Mouse (Mus musculus): Measurements from ENCODE around the gene Ppp1r3a. TPM values are rescaled to one million over a fixed set of nuclear protein-coding genes. Genes with fewer than 3 reads are reported as not detected.

Ppp1r3a gene
- total RNA-seq, 1 experiment = not detected

GRCm38 (mm10) chr6:14757486-14757885 is 2.4 kb upstream of the Ppp1r3a start:
- no peak for TF ChIP-seq ZNF384 (IDR thresholded peaks at IDR 0.05; ENCODE audit: low read depth, low read length)
- TF ChIP-seq CHD2 (IDR thresholded peaks at IDR 0.05; ENCODE audit: low read depth, low read length) = no peak
- no peak for TF ChIP-seq HCFC1 (IDR thresholded peaks at IDR 0.05; ENCODE audit: borderline replicate concordance, insufficient read depth, low read length)
- no peak for TF ChIP-seq ZC3H11A (IDR thresholded peaks at IDR 0.05; ENCODE audit: borderline replicate concordance, low read depth, low read length)
- TF ChIP-seq MAFK (IDR thresholded peaks at IDR 0.05; ENCODE audit: insufficient read depth, low read depth, low read length) = no peak
- in situ Hi-C loops (cut with MboI; ENCODE audit: low sequenced_read_pairs in 2 of 2, unreplicated experiment in 2 of 2) = no loop called here

GRCm38 (mm10) chr6:14753512-14753911 is 1.6 kb downstream of the Ppp1r3a start:
- in situ Hi-C loops (cut with MboI; ENCODE audit: low sequenced_read_pairs in 2 of 2, unreplicated experiment in 2 of 2) = no loop called here

More at GRCm38 (mm10) chr6:14757486-14757885, 2.4 kb upstream of the Ppp1r3a start:
- H3K4me3 ChIP-seq (ENCODE audit: insufficient read depth in 1 of 2, low read depth in 1 of 2, low read length in 2 of 2, poor library complexity in 1 of 2, severe bottlenecking in 1 of 2) = no peak overlapping the region
- no peaks in the 10 kb centered on the region for H3K36me3 ChIP-seq (ENCODE audit: control insufficient read depth, insufficient read depth, low read length, poor library complexity, severe bottlenecking)
- no peak overlapping the region for H3K9ac ChIP-seq (ENCODE audit: insufficient read depth, low read depth, low read length, poor library complexity, severe bottlenecking)
- no peak overlapping the region for H3K27ac ChIP-seq (ENCODE audit: insufficient read depth, low read depth, low read length, poor library complexity, severe bottlenecking)
- no peaks in the 10 kb centered on the region for H3K4me1 ChIP-seq (ENCODE audit: control insufficient read depth in 2 of 2, insufficient read depth in 2 of 2, low read length in 2 of 2, poor library complexity in 1 of 2)
- DNase-seq (ENCODE audit: low read depth, low spot score) = no peak
- no peaks in the 10 kb centered on the region for H3K9me3 ChIP-seq (ENCODE audit: control insufficient read depth, insufficient read depth, low read depth, low read length)

GRCm38 (mm10) chr6:14752211-14752610 is 2.9 kb downstream of the Ppp1r3a start:
- Histone ChIP-seq H3K27ac (ENCODE audit: insufficient read depth, low read depth, low read length, poor library complexity, severe bottlenecking) (no peak overlapping the region), H3K4me3 (ENCODE audit: insufficient read depth in 1 of 2, low read depth in 1 of 2, low read length in 2 of 2, poor library complexity in 1 of 2, severe bottlenecking in 1 of 2) (no peak overlapping the region), H3K9ac (ENCODE audit: insufficient read depth, low read depth, low read length, poor library complexity, severe bottlenecking) (no peak overlapping the region), H3K4me1 (ENCODE audit: control insufficient read depth in 2 of 2, insufficient read depth in 2 of 2, low read length in 2 of 2, poor library complexity in 1 of 2) (no peaks in the 10 kb centered on the region), H3K9me3 (ENCODE audit: control insufficient read depth, insufficient read depth, low read depth, low read length) (no peaks in the 10 kb centered on the region), H3K36me3 (ENCODE audit: control insufficient read depth, insufficient read depth, low read length, poor library complexity, severe bottlenecking) (no peaks in the 10 kb centered on the region)
- in situ Hi-C loops (cut with MboI; ENCODE audit: low sequenced_read_pairs in 2 of 2, unreplicated experiment in 2 of 2) = no loop called here
- TF ChIP-seq ZNF384 (IDR thresholded peaks at IDR 0.05; ENCODE audit: low read depth, low read length) = no peak
- TF ChIP-seq ZC3H11A (IDR thresholded peaks at IDR 0.05; ENCODE audit: borderline replicate concordance, low read depth, low read length) = no peak
- TF ChIP-seq CHD2 (IDR thresholded peaks at IDR 0.05; ENCODE audit: low read depth, low read length) = no peak
- TF ChIP-seq HCFC1 (IDR thresholded peaks at IDR 0.05; ENCODE audit: borderline replicate concordance, insufficient read depth, low read length) = no peak
- DNase-seq (ENCODE audit: low read depth, low spot score) = no peak

More at GRCm38 (mm10) chr6:14753512-14753911, 1.6 kb downstream of the Ppp1r3a start:
- Histone ChIP-seq H3K9ac (ENCODE audit: insufficient read depth, low read depth, low read length, poor library complexity, severe bottlenecking) (no peak overlapping the region), H3K27ac (ENCODE audit: insufficient read depth, low read depth, low read length, poor library complexity, severe bottlenecking) (no peak overlapping the region), H3K4me3 (ENCODE audit: insufficient read depth in 1 of 2, low read depth in 1 of 2, low read length in 2 of 2, poor library complexity in 1 of 2, severe bottlenecking in 1 of 2) (no peak overlapping the region), H3K36me3 (ENCODE audit: control insufficient read depth, insufficient read depth, low read length, poor library complexity, severe bottlenecking) (no peaks in the 10 kb centered on the region), H3K4me1 (ENCODE audit: control insufficient read depth in 2 of 2, insufficient read depth in 2 of 2, low read length in 2 of 2, poor library complexity in 1 of 2) (no peaks in the 10 kb centered on the region), H3K9me3 (ENCODE audit: control insufficient read depth, insufficient read depth, low read depth, low read length) (no peaks in the 10 kb centered on the region)
- no peak for DNase-seq (ENCODE audit: low read depth, low spot score)
- no peak for TF ChIP-seq MAFK (IDR thresholded peaks at IDR 0.05; ENCODE audit: insufficient read depth, low read depth, low read length)
- TF ChIP-seq HCFC1 (IDR thresholded peaks at IDR 0.05; ENCODE audit: borderline replicate concordance, insufficient read depth, low read length) = no peak
- no peak for TF ChIP-seq CHD2 (IDR thresholded peaks at IDR 0.05; ENCODE audit: low read depth, low read length)
- no peak for TF ChIP-seq ZNF384 (IDR thresholded peaks at IDR 0.05; ENCODE audit: low read depth, low read length)
- TF ChIP-seq ZC3H11A (IDR thresholded peaks at IDR 0.05; ENCODE audit: borderline replicate concordance, low read depth, low read length) = no peak

- DNase-seq (ENCODE audit: low read depth, low spot score) = no peak
- Histone ChIP-seq H3K36me3 (ENCODE audit: control insufficient read depth, insufficient read depth, low read length, poor library complexity, severe bottlenecking) (no peaks in the 10 kb centered on the region), H3K9ac (ENCODE audit: insufficient read depth, low read depth, low read length, poor library complexity, severe bottlenecking) (no peak overlapping the region), H3K4me1 (ENCODE audit: control insufficient read depth in 2 of 2, insufficient read depth in 2 of 2, low read length in 2 of 2, poor library complexity in 1 of 2) (no peaks in the 10 kb centered on the region), H3K4me3 (ENCODE audit: insufficient read depth in 1 of 2, low read depth in 1 of 2, low read length in 2 of 2, poor library complexity in 1 of 2, severe bottlenecking in 1 of 2) (no peak overlapping the region), H3K9me3 (ENCODE audit: control insufficient read depth, insufficient read depth, low read depth, low read length) (no peaks in the 10 kb centered on the region), H3K27ac (ENCODE audit: insufficient read depth, low read depth, low read length, poor library complexity, severe bottlenecking) (no peak overlapping the region)
- in situ Hi-C loops (cut with MboI; ENCODE audit: low sequenced_read_pairs in 2 of 2, unreplicated experiment in 2 of 2) = no loop called here
- TF ChIP-seq ZNF384 (IDR thresholded peaks at IDR 0.05; ENCODE audit: low read depth, low read length) (no peak), CHD2 (IDR thresholded peaks at IDR 0.05; ENCODE audit: low read depth, low read length) (no peak), ZC3H11A (IDR thresholded peaks at IDR 0.05; ENCODE audit: borderline replicate concordance, low read depth, low read length) (no peak), HCFC1 (IDR thresholded peaks at IDR 0.05; ENCODE audit: borderline replicate concordance, insufficient read depth, low read length) (no peak), MAFK (IDR thresholded peaks at IDR 0.05; ENCODE audit: insufficient read depth, low read depth, low read length) (no peak)
Observed at GRCm38 (mm10) chr6:14747000-14747399, 8.1 kb downstream of the Ppp1r3a start.

GRCm38 (mm10) chr6:14736017-14736416 is 19.1 kb downstream of the Ppp1r3a start:
- H3K4me1 ChIP-seq (ENCODE audit: control insufficient read depth in 2 of 2, insufficient read depth in 2 of 2, low read length in 2 of 2, poor library complexity in 1 of 2) = no peaks in the 10 kb centered on the region
- no peaks in the 10 kb centered on the region for H3K36me3 ChIP-seq (ENCODE audit: control insufficient read depth, insufficient read depth, low read length, poor library complexity, severe bottlenecking)
- no peak for DNase-seq (ENCODE audit: low read depth, low spot score)
- H3K4me3 ChIP-seq (ENCODE audit: insufficient read depth in 1 of 2, low read depth in 1 of 2, low read length in 2 of 2, poor library complexity in 1 of 2, severe bottlenecking in 1 of 2) = no peak overlapping the region
- no peak for TF ChIP-seq CHD2 (IDR thresholded peaks at IDR 0.05; ENCODE audit: low read depth, low read length)
- TF ChIP-seq HCFC1 (IDR thresholded peaks at IDR 0.05; ENCODE audit: borderline replicate concordance, insufficient read depth, low read length) = no peak
- no peak for TF ChIP-seq ZNF384 (IDR thresholded peaks at IDR 0.05; ENCODE audit: low read depth, low read length)
- TF ChIP-seq ZC3H11A (IDR thresholded peaks at IDR 0.05; ENCODE audit: borderline replicate concordance, low read depth, low read length) = no peak
- TF ChIP-seq MAFK (IDR thresholded peaks at IDR 0.05; ENCODE audit: insufficient read depth, low read depth, low read length) = no peak
- H3K9ac ChIP-seq (ENCODE audit: insufficient read depth, low read depth, low read length, poor library complexity, severe bottlenecking) = no peak overlapping the region
- in situ Hi-C loops (cut with MboI; ENCODE audit: low sequenced_read_pairs in 2 of 2, unreplicated experiment in 2 of 2) = no loop called here
- no peaks in the 10 kb centered on the region for H3K9me3 ChIP-seq (ENCODE audit: control insufficient read depth, insufficient read depth, low read depth, low read length)
- no peak overlapping the region for H3K27ac ChIP-seq (ENCODE audit: insufficient read depth, low read depth, low read length, poor library complexity, severe bottlenecking)
